Mouse (Mus musculus) embryonic facial prominence, embryonic 13.5 days (tissue): Measurements from ENCODE around the gene Tgfbr2. TPM values are rescaled to one million over a fixed set of nuclear protein-coding genes. Genes with fewer than 3 reads are reported as not detected.

ENCODE experiments used
- ATAC-seq: fragments of 200-750 bp; cut with Nextera tagmentation; 2 replicates; pipeline ENCODE4 v1.8.0; 2017; ENCODE audit warnings: low read depth; ENCODE audit not compliant: insufficient number of reproducible peaks, insufficient read depth, low FRiP score, low TSS enrichment
- H3K27ac ChIP-seq: fragments of 300-500 bp; sonication (generic); 2 replicates; pipeline ENCODE4 v1.5.1; 2015; ENCODE audit warnings: moderate library complexity, mild to moderate bottlenecking, inconsistent platforms
- H3K27me3 ChIP-seq: fragments of 300-500 bp; sonication (generic); 2 replicates; pipeline ENCODE4 v1.6.1; 2015; ENCODE audit warnings: mild to moderate bottlenecking, inconsistent platforms
- H3K36me3 ChIP-seq: fragments of 300-500 bp; sonication (generic); 2 replicates; pipeline ENCODE4 v1.6.1; 2015; ENCODE audit warnings: mild to moderate bottlenecking, inconsistent platforms
- H3K4me1 ChIP-seq: fragments of 300-500 bp; sonication (generic); 2 replicates; pipeline ENCODE4 v1.6.1; 2015; ENCODE audit warnings: inconsistent platforms
- H3K4me2 ChIP-seq: fragments of 300-500 bp; sonication (generic); 2 replicates; pipeline ENCODE4 v1.6.1; 2015; ENCODE audit warnings: moderate library complexity, mild to moderate bottlenecking, inconsistent platforms
- H3K4me3 ChIP-seq: fragments of 300-500 bp; sonication (generic); 2 replicates; pipeline ENCODE4 v1.5.1; 2015; ENCODE audit warnings: mild to moderate bottlenecking, inconsistent platforms
- H3K9ac ChIP-seq: fragments of 300-500 bp; sonication (generic); 2 replicates; pipeline ENCODE4 v1.6.1; 2015; ENCODE audit warnings: mild to moderate bottlenecking, inconsistent platforms
- H3K9me3 ChIP-seq: fragments of 300-500 bp; sonication (generic); 2 replicates; pipeline ENCODE4 v1.6.1; 2016; ENCODE audit warnings: inconsistent platforms
- WGBS: fragments of 180-500 bp; shearing (Covaris S2); methylation state at CpG from one replicate; pipeline ENCODE4 v1.1.7; 2015; ENCODE audit warnings: mixed read lengths; 5-methylcytosine and 5-hydroxymethylcytosine counted together
- polyA plus RNA-seq: library from polyadenylated mRNA; unstranded; fragments of >200 nt; fragmentation: Nextera tagmentation; extraction: Ambion mirVana; gene quantifications from 2 replicates; pipeline ENCODE4 v1.2.1, GENCODE M21; 2015

Gene Tgfbr2
- polyA plus RNA-seq, 1 experiment from 2014 or later = 27.0 TPM

- H3K27me3 ChIP-seq = no peaks in the 10 kb centered on the region
- peaks cover 26% of the 10 kb centered on the region for H3K36me3 ChIP-seq
- no peak overlapping the region for H3K9ac ChIP-seq
- no peak overlapping the region for H3K4me3 ChIP-seq
- ATAC-seq = peak; percentile 64
- peak overlapping the region; percentile 77 for H3K27ac ChIP-seq
- peaks cover 54% of the 10 kb centered on the region for H3K4me1 ChIP-seq
- H3K9me3 ChIP-seq = no peaks in the 10 kb centered on the region
- H3K4me2 ChIP-seq = no peak overlapping the region
- WGBS = 19% methylated on average over 7 of the region's 7 CpGs
Observed at GRCm38 (mm10) chr9:116150725-116151396, 24.3 kb downstream of the Tgfbr2 start.

- WGBS = 91% methylated on average over 7 of the region's 7 CpGs
- Histone ChIP-seq H3K9ac (no peak overlapping the region), H3K4me3 (no peak overlapping the region), H3K4me2 (no peak overlapping the region), H3K4me1 (peaks cover 64% of the 10 kb centered on the region), H3K36me3 (peaks cover 7% of the 10 kb centered on the region), H3K9me3 (no peaks in the 10 kb centered on the region), H3K27ac (no peak overlapping the region), H3K27me3 (no peaks in the 10 kb centered on the region)
- no peak for ATAC-seq
Observed at GRCm38 (mm10) chr9:116148809-116149208, 26.4 kb downstream of the Tgfbr2 start.

GRCm38 (mm10) chr9:116146235-116146634, 28.9 kb downstream of the Tgfbr2 start:
- H3K36me3 ChIP-seq = peaks cover 5% of the 10 kb centered on the region; the same call in 1 of the 2 replicates
- no peak for ATAC-seq
- 68% methylated on average over 9 of the region's 9 CpGs for WGBS
- H3K9me3 ChIP-seq = no peaks in the 10 kb centered on the region
- H3K27ac ChIP-seq = peak overlapping the region; percentile 44
- H3K4me1 ChIP-seq = peaks cover 42% of the 10 kb centered on the region
- H3K4me2 ChIP-seq = no peak overlapping the region
- no peaks in the 10 kb centered on the region for H3K27me3 ChIP-seq
- no peak overlapping the region for H3K9ac ChIP-seq
- H3K4me3 ChIP-seq = no peak overlapping the region

GRCm38 (mm10) chr9:116145231-116145641, 29.9 kb downstream of the Tgfbr2 start:
- WGBS = 34% methylated on average over 10 of the region's 10 CpGs
- Histone ChIP-seq H3K4me3 (no peak overlapping the region), H3K27ac (no peak overlapping the region), H3K36me3 (peaks cover 11% of the 10 kb centered on the region), H3K27me3 (no peaks in the 10 kb centered on the region), H3K4me2 (no peak overlapping the region), H3K9me3 (no peaks in the 10 kb centered on the region), H3K9ac (no peak overlapping the region), H3K4me1 (peaks cover 32% of the 10 kb centered on the region)
- ATAC-seq = no peak

- Histone ChIP-seq H3K9ac (no peak overlapping the region), H3K36me3 (peaks cover 8% of the 10 kb centered on the region), H3K9me3 (no peaks in the 10 kb centered on the region), H3K27me3 (no peaks in the 10 kb centered on the region), H3K4me1 (peaks cover 37% of the 10 kb centered on the region), H3K4me2 (no peak overlapping the region), H3K4me3 (no peak overlapping the region), H3K27ac (no peak overlapping the region)
- WGBS = 94% methylated on average over 6 of the region's 6 CpGs
- no peak for ATAC-seq
Observed at GRCm38 (mm10) chr9:116140422-116140821, 34.7 kb downstream of the Tgfbr2 start.

- Histone ChIP-seq H3K4me2 (no peak overlapping the region), H3K4me3 (no peak overlapping the region), H3K27me3 (no peaks in the 10 kb centered on the region), H3K4me1 (peaks cover 29% of the 10 kb centered on the region), H3K36me3 (peaks cover 8% of the 10 kb centered on the region), H3K9ac (no peak overlapping the region), H3K9me3 (no peaks in the 10 kb centered on the region), H3K27ac (no peak overlapping the region; the same call in 1 of the 2 replicates)
- no peak for ATAC-seq
- 75% methylated on average over 7 of the region's 7 CpGs for WGBS
Observed at GRCm38 (mm10) chr9:116139549-116139948, 35.6 kb downstream of the Tgfbr2 start.

GRCm38 (mm10) chr9:116138595-116139134, 36.5 kb downstream of the Tgfbr2 start:
- 0 out of 2 replicates have a peak, but pooled peaks have one; percentile 71 for ATAC-seq
- peak overlapping the region; percentile 85 for H3K27ac ChIP-seq
- H3K36me3 ChIP-seq = peaks cover 8% of the 10 kb centered on the region
- H3K9me3 ChIP-seq = no peaks in the 10 kb centered on the region
- H3K4me1 ChIP-seq = peaks cover 25% of the 10 kb centered on the region
- H3K4me3 ChIP-seq = no peak overlapping the region
- 27% methylated on average over 11 of the region's 11 CpGs for WGBS
- no peaks in the 10 kb centered on the region for H3K27me3 ChIP-seq
- H3K4me2 ChIP-seq = peak overlapping the region; percentile 16; the same call in 1 of the 2 replicates
- no peak overlapping the region for H3K9ac ChIP-seq

- H3K27me3 ChIP-seq = no peaks in the 10 kb centered on the region
- H3K36me3 ChIP-seq = peaks cover 8% of the 10 kb centered on the region
- no peak overlapping the region for H3K9ac ChIP-seq
- H3K9me3 ChIP-seq = no peaks in the 10 kb centered on the region
- H3K4me2 ChIP-seq = no peak overlapping the region
- WGBS = 83% methylated on average over 3 of the region's 3 CpGs
- no peak overlapping the region for H3K4me3 ChIP-seq
- H3K4me1 ChIP-seq = peaks cover 29% of the 10 kb centered on the region
- no peak for ATAC-seq
- no peak overlapping the region for H3K27ac ChIP-seq
Observed at GRCm38 (mm10) chr9:116137645-116138044, 37.5 kb downstream of the Tgfbr2 start.

- no peak overlapping the region for H3K4me2 ChIP-seq
- H3K27ac ChIP-seq = no peak overlapping the region
- H3K9me3 ChIP-seq = no peaks in the 10 kb centered on the region
- H3K27me3 ChIP-seq = no peaks in the 10 kb centered on the region
- H3K9ac ChIP-seq = no peak overlapping the region
- no peak overlapping the region for H3K4me3 ChIP-seq
- 86% methylated on average over 5 of the region's 5 CpGs for WGBS
- ATAC-seq = no peak
- H3K4me1 ChIP-seq = peaks cover 29% of the 10 kb centered on the region
- peaks cover 13% of the 10 kb centered on the region for H3K36me3 ChIP-seq
Observed at GRCm38 (mm10) chr9:116136811-116137210, 38.3 kb downstream of the Tgfbr2 start.

GRCm38 (mm10) chr9:116136146-116136545, 39.0 kb downstream of the Tgfbr2 start:
- Histone ChIP-seq H3K9ac (no peak overlapping the region), H3K27ac (no peak overlapping the region), H3K27me3 (no peaks in the 10 kb centered on the region), H3K4me2 (no peak overlapping the region), H3K36me3 (peaks cover 20% of the 10 kb centered on the region), H3K4me1 (peaks cover 29% of the 10 kb centered on the region), H3K9me3 (no peaks in the 10 kb centered on the region), H3K4me3 (no peak overlapping the region)
- WGBS = 71% methylated on average over 6 of the region's 6 CpGs
- ATAC-seq = no peak

- Histone ChIP-seq H3K9ac (no peak overlapping the region), H3K4me1 (peaks cover 27% of the 10 kb centered on the region), H3K9me3 (no peaks in the 10 kb centered on the region), H3K4me2 (no peak overlapping the region), H3K27me3 (no peaks in the 10 kb centered on the region), H3K27ac (no peak overlapping the region), H3K4me3 (no peak overlapping the region), H3K36me3 (peaks cover 28% of the 10 kb centered on the region)
- 82% methylated on average over 2 of the region's 2 CpGs for WGBS
- ATAC-seq = no peak
Observed at GRCm38 (mm10) chr9:116134488-116134887, 40.7 kb downstream of the Tgfbr2 start.

- H3K27ac ChIP-seq = no peak overlapping the region
- H3K27me3 ChIP-seq = no peaks in the 10 kb centered on the region
- H3K4me3 ChIP-seq = no peak overlapping the region
- no peaks in the 10 kb centered on the region for H3K9me3 ChIP-seq
- H3K36me3 ChIP-seq = peaks cover 38% of the 10 kb centered on the region
- H3K9ac ChIP-seq = no peak overlapping the region
- H3K4me1 ChIP-seq = peaks cover 23% of the 10 kb centered on the region
- no peak for ATAC-seq
- WGBS = 44% methylated on average over 6 of the region's 6 CpGs
- no peak overlapping the region for H3K4me2 ChIP-seq
Observed at GRCm38 (mm10) chr9:116133312-116133980, 41.7 kb downstream of the Tgfbr2 start.
